Mouse (Mus musculus) lung, embryonic 14.5 days (tissue): ENCODE results near the gene Zfp932. TPM values are rescaled to one million over a fixed set of nuclear protein-coding genes. Genes with fewer than 3 reads are reported as not detected.
"Not testable (repeated sequence)": the region's sequence is repeated elsewhere in the genome, so short reads cannot be mapped to it uniquely, and the experiment has no call there.

ENCODE experiments used
- ATAC-seq: fragments of 200-750 bp; cut with Nextera tagmentation; 2 replicates; pipeline ENCODE4 v1.8.0; 2017; ENCODE audit warnings: mild to moderate bottlenecking, moderate TSS enrichment, moderate library complexity; ENCODE audit not compliant: insufficient read depth
- DNase-seq: peaks from one replicate; pipeline ENCODE4 v3.0.0-alpha.2; 2015
- H3K27ac ChIP-seq: fragments of 300-500 bp; sonication (generic); 2 replicates; pipeline ENCODE4 v1.5.1; 2014; ENCODE audit warnings: low read depth, mild to moderate bottlenecking, moderate library complexity
- H3K27me3 ChIP-seq: fragments of 300-500 bp; sonication (generic); 2 replicates; pipeline ENCODE4 v1.6.1; 2014; ENCODE audit warnings: low read length, control low read depth; ENCODE audit not compliant: insufficient read depth
- H3K36me3 ChIP-seq: fragments of 300-500 bp; sonication (generic); 2 replicates; pipeline ENCODE4 v1.6.1; 2014; ENCODE audit warnings: control low read depth; ENCODE audit not compliant: insufficient read depth
- H3K4me1 ChIP-seq: fragments of 300-500 bp; sonication (generic); 2 replicates; pipeline ENCODE4 v1.6.1; 2014; ENCODE audit warnings: antibody characterized with exemption, control low read depth; ENCODE audit not compliant: insufficient read depth
- H3K4me2 ChIP-seq: fragments of 300-500 bp; sonication (generic); 2 replicates; pipeline ENCODE4 v1.6.1; 2014; ENCODE audit warnings: mild to moderate bottlenecking
- H3K4me3 ChIP-seq: fragments of 300-500 bp; sonication (generic); 2 replicates; pipeline ENCODE4 v1.5.1; 2014; ENCODE audit warnings: low read depth, low read length
- H3K9ac ChIP-seq: fragments of 300-500 bp; sonication (generic); 2 replicates; pipeline ENCODE4 v1.6.1; 2014
- H3K9me3 ChIP-seq: fragments of 300-500 bp; sonication (generic); 2 replicates; pipeline ENCODE4 v1.6.1; 2016; ENCODE audit warnings: low read depth, low read length, control low read depth
- CTCF ChIP-seq: IDR thresholded peaks from 2 replicates; pipeline ENCODE4 v1.5.1; 2016; ENCODE audit warnings: antibody characterized with exemption, low read depth
- WGBS: fragments of 180-500 bp; shearing (Covaris S2); extraction: QIAGEN DNeasy Blood & Tissue Kit; methylation state at CpG from one replicate; pipeline ENCODE4 v1.1.7; 2014; 5-methylcytosine and 5-hydroxymethylcytosine counted together
- polyA plus RNA-seq: library from polyadenylated mRNA; unstranded; fragments of >200 nt; fragmentation: Nextera tagmentation; extraction: Ambion mirVana; gene quantifications from 2 replicates; pipeline ENCODE4 v1.2.1, GENCODE M21; 2014

The Zfp932 gene
- 22.8 TPM in 2 replicates for polyA plus RNA-seq

DNA sequence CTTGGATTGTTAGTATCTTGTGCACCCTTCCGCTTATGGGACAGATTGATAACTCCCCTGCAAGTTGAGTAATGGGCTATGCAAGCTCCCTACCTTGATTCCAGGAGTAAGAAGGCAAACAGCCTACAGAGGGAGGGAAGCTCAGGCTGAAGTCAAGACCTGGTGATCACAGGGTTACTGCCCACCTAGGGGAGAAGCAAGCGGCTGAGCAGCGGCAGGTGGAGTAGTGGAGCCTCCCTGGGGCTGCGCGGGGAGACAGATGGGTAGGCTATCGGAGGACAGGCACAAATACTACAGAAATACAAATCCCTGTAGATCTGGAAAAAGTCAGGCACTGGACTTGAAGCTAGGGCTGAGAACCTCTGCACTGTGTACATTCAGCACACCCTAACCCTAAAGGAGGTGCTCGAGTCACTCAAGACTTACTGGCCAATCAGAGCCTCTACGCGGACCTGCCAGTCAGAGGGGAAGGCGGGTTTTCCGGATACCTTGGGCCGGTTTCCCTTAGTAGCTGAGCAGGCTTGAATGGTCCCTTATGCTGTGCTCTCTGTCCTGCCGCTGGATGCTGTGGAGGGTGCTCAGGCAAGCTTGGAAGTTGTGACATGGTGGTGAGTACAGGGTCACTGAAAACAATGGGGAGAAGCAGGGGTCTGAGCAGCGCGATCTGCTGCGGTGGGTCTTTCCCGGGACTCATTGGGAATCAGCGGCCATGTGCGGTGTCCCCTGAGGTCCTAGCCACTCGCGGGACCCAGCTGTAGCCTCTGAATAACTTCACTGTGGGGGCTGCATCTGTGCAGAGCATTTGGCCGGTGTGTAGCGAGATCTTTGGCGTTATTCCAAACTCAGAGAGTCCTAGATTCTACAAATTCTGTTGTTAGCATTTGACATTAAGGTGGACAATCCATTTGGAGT is at the start of gene Zfp932:
Gene Zfp932 (plus strand): TSS at position 496 of the 912 bp plus-strand sequence.
- not testable (repeated sequence) for H3K4me1 ChIP-seq, H3K27ac ChIP-seq, H3K9me3 ChIP-seq, DNase-seq, H3K36me3 ChIP-seq, H3K27me3 ChIP-seq
- ATAC-seq: peak; percentile 100
- 3% methylated on average over 24 of the region's 24 CpGs for WGBS
- Histone ChIP-seq H3K4me2 (peak within 1 kb of the TSS; percentile 60), H3K9ac (peak within 1 kb of the TSS; percentile 51), H3K4me3 (peak within 1 kb of the TSS; percentile 44)

DNA sequence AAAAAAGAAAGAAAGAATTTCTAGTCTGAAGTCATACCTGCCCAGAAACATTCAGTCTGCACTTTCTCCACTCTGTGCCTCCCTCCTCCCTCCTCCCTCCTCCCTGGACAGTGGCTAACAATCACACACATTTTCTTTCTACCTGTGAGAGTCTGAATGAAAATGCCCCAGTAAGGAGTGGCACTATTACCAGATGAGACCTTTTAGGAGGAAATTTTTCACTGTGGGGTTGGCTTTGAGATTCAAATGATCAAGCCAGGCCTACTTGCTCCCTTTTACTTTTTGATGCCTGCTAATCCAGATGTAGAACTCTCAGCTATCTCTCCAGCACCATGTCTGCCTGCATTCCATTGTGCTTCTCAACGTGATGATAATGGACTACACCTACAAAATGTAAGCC is 46.0 kb upstream of the Zfp932 start:
- Histone ChIP-seq H3K4me3 (no peak overlapping the region), H3K9ac (no peak overlapping the region), H3K4me2 (no peak overlapping the region), H3K36me3 (no peaks in the 10 kb centered on the region), H3K27ac (no peak overlapping the region), H3K4me1 (no peaks in the 10 kb centered on the region), H3K27me3 (no peaks in the 10 kb centered on the region), H3K9me3 (no peaks in the 10 kb centered on the region)
- WGBS: 59% methylated on average over 1 of the region's 1 CpGs
- ATAC-seq: no peak
- DNase-seq: no peak
- TF ChIP-seq CTCF: no peak

DNA sequence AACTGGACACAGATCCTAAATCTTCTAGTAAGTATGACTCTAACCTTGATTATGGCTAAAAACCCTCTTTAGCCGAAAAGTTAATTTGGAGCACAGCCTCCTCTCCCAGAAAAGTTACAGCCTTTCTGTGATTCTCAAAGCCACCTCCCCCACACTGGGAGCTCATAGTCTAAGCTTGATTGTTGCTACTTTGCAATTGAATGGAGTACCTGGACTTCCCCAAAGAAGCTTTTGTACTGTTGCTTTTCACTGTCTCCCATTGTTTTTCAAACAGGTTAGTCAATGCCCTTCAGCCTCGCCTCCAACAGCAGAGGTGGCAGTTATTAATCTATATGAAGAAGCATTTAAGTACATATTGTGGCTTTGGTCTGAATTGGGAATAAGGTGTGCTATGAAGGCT is 15.6 kb upstream of the Zfp932 start:
- not testable (repeated sequence) for ATAC-seq, H3K4me2 ChIP-seq, H3K36me3 ChIP-seq, H3K4me1 ChIP-seq, H3K4me3 ChIP-seq, DNase-seq, H3K27ac ChIP-seq, H3K9me3 ChIP-seq, H3K27me3 ChIP-seq, H3K9ac ChIP-seq
- 88% methylated on average over 2 of the region's 2 CpGs for WGBS

DNA sequence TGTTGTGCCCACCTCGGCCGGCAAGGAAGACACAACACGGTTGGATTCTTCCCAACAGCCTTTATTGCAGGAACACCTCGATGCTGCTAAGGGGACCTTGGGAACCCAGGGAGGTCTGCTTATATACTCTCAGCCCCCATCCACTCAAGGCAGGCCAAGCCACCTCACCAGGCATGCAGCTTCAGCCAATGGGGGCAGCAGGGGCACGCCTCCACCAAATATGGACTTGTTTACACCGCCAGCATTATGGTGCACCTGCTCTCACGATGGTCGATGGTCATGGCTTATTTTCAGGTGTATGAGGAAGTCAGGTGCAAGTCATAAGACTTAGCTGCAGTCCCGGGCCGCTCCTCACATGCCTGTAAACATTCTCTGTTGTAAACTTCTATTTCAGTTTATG is 860 bp upstream of the Zfp932 start:
- H3K4me2 ChIP-seq: peak overlapping the region; percentile 60; the same call in 1 of the 2 replicates
- WGBS: 78% methylated on average over 10 of the region's 10 CpGs
- not testable (repeated sequence) for H3K4me3 ChIP-seq, ATAC-seq, H3K9ac ChIP-seq, H3K4me1 ChIP-seq, H3K27me3 ChIP-seq, H3K36me3 ChIP-seq, H3K27ac ChIP-seq, H3K9me3 ChIP-seq, DNase-seq

DNA sequence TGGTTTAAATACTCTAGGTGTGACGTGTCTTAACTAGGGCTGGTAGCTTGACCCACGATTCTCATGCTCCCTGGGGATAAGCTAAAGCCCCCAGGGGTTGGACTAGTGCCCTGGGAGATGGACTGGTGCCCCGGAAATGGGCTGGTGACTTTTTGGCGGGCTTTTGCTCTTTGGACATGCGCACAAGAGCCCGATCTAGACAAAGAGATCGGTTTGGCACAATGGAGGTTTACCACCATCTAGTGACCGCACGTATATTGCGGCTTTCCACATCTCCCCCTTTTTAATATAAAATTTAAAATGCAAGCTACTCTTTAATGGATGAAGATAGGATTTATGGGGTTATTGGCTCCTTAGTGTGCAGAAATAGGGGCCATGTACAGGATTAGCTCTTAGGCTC is 19.5 kb downstream of the Zfp932 start:
- not testable (repeated sequence) for ATAC-seq, H3K27ac ChIP-seq, DNase-seq, H3K4me3 ChIP-seq, H3K4me2 ChIP-seq, H3K27me3 ChIP-seq, H3K9ac ChIP-seq, H3K9me3 ChIP-seq, H3K36me3 ChIP-seq, H3K4me1 ChIP-seq
- 87% methylated on average over 10 of the region's 10 CpGs for WGBS

DNA sequence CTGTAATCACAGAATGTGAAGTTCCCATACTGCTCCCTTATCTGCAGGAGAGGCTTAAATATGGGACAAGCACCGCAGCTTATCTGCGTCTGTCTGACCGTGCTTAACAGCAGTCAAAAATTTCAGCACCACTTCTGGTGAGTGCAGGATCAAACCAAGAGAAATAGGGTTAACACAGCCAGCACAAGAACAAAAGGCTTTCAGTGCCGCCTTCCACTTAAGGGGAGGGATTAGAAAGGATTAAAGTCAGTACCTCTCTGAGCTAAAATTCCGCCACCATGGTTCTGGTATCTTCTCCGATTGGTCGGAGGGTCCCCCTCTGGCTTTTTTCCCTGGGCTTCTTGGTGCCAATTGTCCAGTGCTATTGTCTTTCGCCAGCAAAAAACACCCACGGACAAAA is 27.0 kb downstream of the Zfp932 start:
- DNase-seq (peak; percentile 53), ATAC-seq (peak; percentile 88)
- Histone ChIP-seq H3K36me3 (no peaks in the 10 kb centered on the region), H3K4me2 (peak overlapping the region; percentile 49), H3K9ac (peak overlapping the region; percentile 1; the same call in 1 of the 2 replicates), H3K27me3 (no peaks in the 10 kb centered on the region), H3K4me1 (no peaks in the 10 kb centered on the region), H3K4me3 (peak overlapping the region; percentile 2), H3K9me3 (no peaks in the 10 kb centered on the region), H3K27ac (peak overlapping the region; percentile 15; the same call in 1 of the 2 replicates)
- WGBS: 48% methylated on average over 9 of the region's 9 CpGs
- TF ChIP-seq CTCF: no peak

DNA sequence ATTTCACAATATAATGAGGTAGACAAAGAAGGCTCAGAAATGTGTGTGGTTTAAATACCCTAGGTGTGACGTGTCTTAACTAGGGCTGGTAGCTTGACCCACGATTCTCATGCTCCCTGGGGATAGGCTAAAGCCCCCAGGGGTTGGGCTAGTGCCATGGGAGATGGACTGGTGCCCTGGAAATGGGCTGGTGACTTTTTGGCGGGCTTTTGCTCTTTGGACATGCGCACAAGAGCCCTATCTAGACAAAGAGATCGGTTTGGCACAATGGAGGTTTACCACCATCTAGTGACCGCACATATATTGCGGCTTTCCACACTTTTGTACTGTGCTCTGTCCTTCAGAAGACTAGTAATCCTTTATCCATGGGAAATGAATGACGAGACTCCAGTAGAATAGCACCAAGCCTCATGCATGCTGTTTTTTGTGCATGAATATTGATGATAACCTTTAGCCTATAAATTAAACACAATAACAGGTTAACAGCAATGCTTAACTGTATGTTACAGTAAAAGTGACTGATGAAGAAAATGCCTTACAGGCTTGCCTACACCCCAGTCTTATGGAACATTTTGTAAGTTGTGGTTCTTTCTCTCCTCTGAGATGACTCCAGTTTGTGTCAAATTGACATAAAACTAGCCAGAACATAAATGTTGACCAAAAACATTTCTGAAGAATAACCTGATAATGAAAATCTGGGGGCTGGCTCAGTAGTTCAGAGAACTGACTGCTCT is 27.5 kb downstream of the Zfp932 start:
- H3K36me3 ChIP-seq, H3K9me3 ChIP-seq, H3K27me3 ChIP-seq, H3K4me1 ChIP-seq: not testable (repeated sequence)
- H3K4me3 ChIP-seq: peak overlapping the region; percentile 2; the same call in 1 of the 2 replicates
- 43% methylated on average over 8 of the region's 8 CpGs for WGBS
- H3K4me2 ChIP-seq: peak overlapping the region; percentile 49
- H3K27ac ChIP-seq: peak overlapping the region; percentile 15; the same call in 1 of the 2 replicates
- peak overlapping the region; percentile 1; the same call in 1 of the 2 replicates for H3K9ac ChIP-seq
- TF ChIP-seq CTCF: peak; percentile 69
- DNase-seq: peak; percentile 86
- ATAC-seq: peak; percentile 96
